Mouse (Mus musculus): ENCODE measurements around the gene Gm9913.

Gm9913 gene

GRCm38 (mm10) chr2:125505006-125505745, at the start of gene Gm9913:
Gm9913 (plus strand) TSS chr2:125505089.
- DNase-seq, result no peak

DNA sequence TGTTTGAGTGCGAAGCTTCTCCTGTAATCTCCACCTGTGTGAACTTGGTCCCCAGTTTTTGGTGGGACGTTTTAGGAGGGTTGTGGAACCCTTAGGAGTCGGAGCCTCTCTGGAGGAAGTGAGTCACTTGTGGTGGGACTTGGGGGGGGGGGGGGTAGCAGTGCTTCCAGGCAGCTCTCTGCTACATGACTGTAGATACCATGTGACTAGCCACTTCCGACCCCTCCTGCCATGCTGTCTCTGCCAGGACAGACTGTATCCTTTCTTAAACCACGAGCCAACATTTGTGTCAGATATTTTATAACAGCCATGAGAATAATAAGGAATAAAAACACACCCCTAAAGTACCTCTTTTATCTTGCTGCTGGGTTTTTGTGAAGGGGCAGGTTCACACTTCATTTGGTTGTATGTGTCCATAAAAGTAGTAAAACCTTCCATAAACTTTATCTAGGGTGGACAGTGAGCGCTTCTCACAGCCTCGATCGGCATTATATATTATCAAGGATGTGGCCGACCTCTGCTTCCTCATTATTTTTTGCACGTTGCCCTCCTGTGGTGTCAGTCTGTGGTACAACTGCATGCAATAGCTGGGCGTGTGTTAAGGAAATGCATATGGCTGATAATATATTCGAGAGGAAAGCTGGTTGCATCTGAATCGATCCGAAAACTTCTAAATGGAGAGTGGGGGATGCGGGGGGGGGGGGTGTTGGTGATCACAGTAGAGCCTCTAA, 48.7 kb upstream of the Gm9913 start:
- DNase-seq, result no peak

DNA sequence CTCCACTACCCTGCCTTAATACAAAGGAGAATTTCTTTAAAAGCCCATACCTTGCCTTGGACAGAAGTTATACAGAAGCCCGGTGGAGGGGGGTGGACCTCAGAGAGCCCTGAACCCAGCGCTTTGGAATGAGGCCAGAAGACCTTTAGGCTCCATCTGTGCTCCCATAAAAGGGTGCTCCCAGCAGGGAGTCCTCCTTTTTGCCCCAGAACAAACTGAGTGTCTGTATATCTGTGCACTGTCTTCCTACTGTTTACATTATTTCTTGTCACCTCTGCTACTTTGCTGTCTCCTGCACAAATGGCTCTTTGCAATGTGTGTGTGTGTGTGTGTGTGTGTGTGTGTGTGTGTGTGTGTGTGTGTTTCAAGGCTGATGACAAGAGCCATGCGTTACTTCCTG, 45.8 kb upstream of the Gm9913 start:
- no peak for DNase-seq

DNA sequence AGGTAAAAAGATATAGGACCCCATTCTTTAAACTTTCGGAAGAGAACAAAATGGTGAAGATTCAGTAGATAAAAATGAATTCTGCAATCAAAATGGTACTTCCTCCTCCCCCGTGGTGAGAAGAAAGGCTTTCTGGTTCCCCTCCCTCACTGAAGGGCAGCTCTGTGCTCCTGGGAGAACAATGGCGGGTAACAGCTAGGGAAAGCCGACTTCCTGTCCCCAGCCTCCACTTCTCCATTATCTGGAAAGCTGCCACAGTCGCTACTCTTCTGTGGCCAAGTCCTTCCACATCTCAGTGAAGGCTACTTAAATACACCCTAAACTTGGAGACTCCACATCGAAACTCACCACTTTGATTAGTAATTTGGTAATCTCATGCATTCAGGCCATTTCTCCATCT, 40.9 kb upstream of the Gm9913 start:
- DNase-seq, result no peak

DNA sequence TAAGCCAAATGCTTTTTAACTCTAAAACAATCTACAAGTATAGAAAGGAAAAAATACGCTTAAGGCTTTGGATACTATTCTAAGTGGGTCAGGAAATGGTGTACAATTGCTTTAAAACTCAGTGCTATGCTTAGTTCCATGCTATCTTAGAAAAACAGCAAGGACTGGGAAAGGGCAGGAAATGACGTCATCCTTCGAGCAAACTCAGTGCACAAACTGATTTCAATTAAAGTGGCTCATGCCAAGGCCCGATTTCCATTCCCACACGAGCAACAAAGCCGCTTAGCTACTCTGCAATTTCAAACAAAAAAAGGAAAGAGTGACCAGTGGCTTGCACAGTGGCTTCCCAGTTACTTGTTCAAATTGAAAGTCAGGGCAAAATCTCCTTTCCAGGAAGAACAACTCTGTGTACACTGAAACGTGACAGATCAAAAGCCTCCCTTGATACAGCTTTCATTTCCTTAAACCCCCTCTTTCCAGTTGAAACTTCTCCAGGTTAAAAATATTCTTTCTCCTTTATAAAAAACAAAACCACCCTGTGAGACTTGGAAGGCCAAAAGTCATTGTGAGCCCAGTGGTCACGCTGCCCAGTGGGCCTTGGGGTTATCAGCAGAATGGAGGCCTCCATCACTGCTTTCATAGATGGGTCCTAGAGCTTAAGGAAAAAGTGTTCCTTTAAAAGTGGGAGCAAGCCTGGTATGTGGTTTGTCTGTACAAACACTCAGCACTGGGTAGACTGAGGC, 34.2 kb upstream of the Gm9913 start:
- no peak for DNase-seq

- no peak for DNase-seq
Measured at GRCm38 (mm10) chr2:125471721-125472120, 33.2 kb upstream of the Gm9913 start.

- DNase-seq, result no peak
Measured at GRCm38 (mm10) chr2:125473228-125473627, 31.7 kb upstream of the Gm9913 start.

DNA sequence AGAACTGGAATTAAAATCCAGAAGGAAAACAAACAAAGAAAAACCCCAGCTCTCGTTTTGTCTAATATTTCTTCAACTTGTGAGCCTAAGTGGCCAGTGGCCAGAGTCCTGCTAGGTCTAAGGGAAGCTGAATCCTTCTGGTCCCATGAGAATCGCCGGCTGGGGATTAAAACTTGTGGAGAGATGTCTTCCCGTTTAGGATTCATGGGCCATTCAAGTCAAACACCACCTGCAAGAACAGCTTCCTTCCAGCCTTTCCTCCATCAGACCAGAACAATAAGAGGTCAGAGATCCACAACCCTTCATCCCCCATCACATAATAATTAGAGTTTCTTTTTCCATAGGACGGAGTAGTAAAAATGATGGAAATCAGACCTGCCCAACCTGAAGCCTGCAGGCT, 30.2 kb upstream of the Gm9913 start:
- DNase-seq, result no peak

DNA sequence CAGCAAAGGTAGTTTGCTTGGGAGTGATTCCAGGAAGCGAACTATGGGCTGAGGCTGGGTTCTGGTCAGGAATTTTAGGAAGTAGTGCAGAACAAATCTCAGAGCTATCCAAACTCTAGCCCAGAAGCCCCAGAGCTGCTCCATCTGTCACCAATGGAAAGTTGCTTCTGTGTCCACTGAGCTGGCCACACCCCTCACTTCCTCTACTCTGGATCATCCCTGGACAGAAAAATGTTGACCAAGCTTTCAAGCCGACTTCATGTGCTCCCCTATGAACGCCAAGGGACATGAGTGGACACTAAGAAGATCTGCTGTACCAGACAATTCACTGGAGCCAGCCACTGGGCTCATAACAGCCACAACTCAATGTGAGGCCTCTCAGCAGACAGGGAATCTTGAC, 28.7 kb upstream of the Gm9913 start:
- no peak for DNase-seq

DNA sequence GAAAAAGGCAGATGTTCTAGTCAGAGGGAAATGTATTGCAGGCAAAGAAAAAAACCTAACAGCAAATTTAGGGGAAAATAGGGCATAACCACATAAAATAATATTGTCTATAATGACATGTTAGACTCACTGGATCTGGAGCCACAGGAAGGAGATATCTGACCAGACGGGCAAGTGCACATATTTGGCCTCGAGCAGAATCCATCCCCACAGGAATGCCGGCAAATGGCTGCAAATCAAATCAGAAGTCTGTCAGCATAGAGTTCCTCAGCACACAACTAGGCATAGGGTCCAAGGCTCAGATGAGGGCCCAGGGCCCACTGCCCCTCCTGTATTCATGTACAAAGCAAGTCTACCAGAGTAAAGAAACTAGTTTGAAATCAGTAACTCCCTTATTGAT, 27.5 kb upstream of the Gm9913 start:
- DNase-seq, result no peak

DNA sequence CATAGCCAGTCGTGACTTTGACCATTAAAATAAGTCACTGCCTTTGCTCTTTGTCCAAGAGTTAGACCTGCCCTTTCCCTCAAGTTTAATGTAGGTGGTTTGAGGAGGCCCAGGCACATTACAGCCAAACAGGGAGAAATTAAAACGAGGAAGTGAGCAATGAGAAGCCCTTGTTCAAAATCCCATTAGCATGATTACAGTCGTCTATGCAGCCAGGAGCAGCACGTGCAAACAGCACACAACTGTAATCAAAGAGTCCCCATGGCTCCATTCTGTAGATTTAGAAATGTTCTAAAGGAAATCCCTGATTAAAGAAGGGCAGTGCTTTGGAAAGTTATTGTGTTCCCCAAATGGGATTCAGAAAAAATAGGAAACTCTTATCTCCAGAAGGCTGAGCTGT, 26.2 kb upstream of the Gm9913 start:
- no peak for DNase-seq

DNA sequence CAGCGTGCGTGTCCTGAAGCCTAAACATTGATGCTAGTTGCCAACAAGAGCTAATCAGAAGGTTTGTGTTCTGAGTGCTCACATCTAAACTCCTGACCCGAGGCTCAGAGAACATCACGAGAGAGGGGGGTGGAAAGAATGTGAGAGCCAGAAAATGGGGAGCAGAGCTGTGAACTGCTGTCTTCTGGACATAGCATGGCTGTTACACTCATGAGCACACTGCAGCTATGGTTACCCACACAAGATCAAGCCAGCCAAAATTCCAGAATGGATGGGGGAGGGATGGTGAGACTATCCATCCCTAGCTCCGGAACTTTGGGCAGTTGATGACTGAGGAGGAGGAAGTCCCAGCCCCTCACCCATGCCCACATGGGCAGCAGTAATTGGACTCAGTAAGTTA, 24.8 kb upstream of the Gm9913 start:
- DNase-seq, result no peak

- no peak for DNase-seq
Measured at GRCm38 (mm10) chr2:125481116-125481515, 23.8 kb upstream of the Gm9913 start.

- DNase-seq, result no peak
Measured at GRCm38 (mm10) chr2:125481531-125482317, 23.2 kb upstream of the Gm9913 start.

- DNase-seq, result no peak
Measured at GRCm38 (mm10) chr2:125484164-125484563, 20.7 kb upstream of the Gm9913 start.

DNA sequence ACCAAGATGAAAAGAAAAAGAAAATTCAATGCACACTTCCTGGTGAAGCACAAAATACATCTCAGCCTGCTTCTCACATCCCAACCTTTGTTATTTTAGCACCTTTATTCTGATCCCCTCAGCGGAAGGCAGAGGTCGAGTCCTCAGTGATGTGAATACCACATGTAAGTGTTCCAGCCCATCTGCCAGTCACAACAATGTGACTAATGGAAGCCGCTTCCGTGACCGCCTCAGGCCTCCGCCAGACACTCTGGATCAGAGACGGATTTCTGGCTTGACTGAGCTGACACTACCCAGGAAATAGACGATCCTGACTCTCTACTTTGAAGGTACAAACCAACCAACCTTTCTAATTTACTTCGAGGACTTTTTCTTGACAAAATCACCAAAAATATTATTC, 20.0 kb upstream of the Gm9913 start:
- DNase-seq, result no peak

DNA sequence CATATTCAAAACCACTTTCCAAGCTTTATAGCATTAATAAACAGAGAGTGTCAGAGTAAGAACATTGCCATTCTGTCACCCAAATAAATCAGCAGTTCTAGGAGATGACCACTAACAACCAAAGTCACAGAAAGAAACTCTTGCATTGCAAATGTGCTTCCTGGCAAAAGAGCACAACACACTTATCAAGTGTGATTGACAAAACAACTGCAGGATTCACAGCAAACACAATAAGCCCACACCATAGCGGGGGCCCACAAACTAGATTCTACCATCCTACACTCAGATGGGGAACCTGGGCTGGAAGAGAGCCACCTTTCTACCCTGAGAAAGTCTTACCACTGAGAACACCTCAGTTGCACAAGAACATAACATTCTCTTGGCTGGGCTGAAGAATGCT, 14.9 kb upstream of the Gm9913 start:
- no peak for DNase-seq

- DNase-seq, result no peak
Measured at GRCm38 (mm10) chr2:125492050-125492900, 12.6 kb upstream of the Gm9913 start.

DNA sequence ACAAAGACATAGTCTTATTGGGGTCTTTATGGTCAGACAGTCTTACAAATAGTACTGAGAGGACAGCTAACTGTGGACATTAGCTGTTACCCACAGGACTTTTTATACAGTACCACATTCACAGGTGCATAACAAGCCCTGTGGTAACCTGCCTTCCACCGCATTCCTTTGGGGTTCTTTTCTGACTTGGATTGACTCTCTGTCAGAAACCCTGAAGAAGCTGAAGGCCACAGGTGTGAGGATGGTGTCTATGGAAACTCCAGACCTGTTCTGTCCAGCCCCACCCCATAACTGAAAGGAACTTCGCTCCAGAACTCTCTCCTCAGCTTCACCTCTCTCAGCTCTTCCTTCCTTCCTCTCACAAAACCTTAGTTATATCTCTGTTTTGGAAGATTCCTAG, 10.6 kb upstream of the Gm9913 start:
- no peak for DNase-seq

GRCm38 (mm10) chr2:125494831-125495812, 9.8 kb upstream of the Gm9913 start:
- no peak for DNase-seq

DNA sequence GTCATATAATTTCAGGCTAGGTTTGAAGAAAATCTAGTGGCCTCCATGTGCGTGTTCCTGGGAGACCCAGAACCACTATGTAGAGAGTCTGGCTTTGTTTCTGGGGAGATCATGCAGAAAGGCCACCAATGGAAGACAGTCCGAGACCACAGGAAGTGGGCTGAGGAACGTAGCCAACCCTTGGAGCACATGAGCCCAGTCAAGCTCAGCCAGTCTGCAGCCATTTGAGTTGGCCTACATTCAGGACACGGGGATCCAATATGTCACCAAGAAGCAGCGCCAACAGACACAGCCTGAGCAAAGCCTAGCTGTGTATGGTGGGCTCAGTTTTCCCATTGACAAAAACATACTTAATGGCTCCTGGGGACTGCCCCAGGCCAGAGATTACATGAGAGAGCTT, 8.2 kb upstream of the Gm9913 start:
- DNase-seq, result no peak

Measured in spleen, adult 18-20 months (tissue).